Mouse (Mus musculus): ENCODE measurements around the gene Hspb7.

Gene Hspb7

DNA sequence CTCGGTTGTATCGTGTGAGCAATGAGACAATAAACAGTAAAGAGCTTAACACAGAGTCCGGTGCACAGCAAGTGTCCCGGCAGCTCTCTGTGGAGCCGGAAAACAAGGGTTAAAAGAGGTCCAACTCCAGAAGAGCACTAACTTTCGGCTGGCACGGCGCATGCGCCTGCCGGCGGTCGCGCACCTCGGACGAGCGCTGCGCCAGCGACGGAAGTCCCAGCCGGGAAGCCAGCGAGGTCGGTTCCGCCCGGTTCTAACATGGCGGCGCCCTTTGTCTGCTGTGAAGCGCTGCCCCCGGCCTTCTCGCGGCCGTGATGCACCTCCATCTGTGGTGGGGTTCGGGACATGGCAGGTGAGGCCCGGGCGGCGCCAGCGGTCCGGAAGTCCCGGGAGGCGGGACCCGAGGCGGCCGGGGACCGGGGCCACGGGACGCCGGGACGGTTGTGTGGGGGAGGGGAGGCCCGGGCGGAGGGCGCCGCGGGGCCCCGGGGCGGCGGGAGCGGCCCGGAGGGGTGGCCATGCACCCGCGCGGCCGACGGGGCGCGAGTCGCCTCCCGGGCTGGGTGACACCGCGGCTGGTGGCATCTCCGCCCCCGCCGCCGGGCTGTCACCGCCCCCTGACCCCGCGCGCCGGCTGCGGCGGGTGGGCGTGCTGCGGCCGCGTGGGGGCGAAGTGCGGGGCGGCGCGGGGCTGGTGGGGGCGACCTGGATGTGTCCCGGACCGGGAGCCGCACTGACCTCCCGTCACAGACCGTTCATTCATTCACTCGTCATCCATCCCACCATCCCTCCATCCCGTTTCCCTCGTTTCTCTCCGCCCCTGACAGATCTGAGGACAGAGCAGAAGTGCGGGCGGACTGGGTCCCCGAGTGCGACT is 24.1 kb downstream of the Hspb7 start, which contains the start of gene Zbtb17:
TSS of gene Zbtb17 (plus strand) at position 204 of the 877 bp plus-strand sequence.
- DNase-seq (ENCODE audit: low read depth in 1 of 2, low spot score in 2 of 2): peak; percentile 54 to 74

DNA sequence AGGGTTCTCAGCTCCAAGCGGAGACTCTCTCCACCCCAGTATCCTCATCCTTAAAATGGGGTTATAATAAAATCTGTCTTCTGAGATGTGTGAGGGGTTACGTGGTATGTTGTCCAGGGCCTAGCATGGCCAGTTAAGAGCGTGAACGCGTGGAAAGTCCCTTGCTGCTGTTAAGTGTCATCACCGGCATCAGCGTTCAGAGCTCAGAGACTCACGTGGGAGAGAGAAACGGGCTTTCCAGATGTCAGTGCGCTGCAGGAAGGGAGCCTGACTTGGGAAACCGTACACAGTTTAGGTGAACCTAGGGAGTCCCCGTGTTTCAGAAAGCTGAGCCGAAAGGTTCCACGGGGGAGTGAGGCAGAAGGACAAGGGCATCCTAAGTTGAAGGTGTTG is 24.7 kb downstream of the Hspb7 start:
- DNase-seq (ENCODE audit: low read depth in 1 of 2, low spot score in 2 of 2): peak in 1 of 2 experiments; percentile 41

- DNase-seq (ENCODE audit: low read depth in 1 of 2, low spot score in 2 of 2): no peak
These were observed 25.6 kb downstream of the Hspb7 start for GRCm38 (mm10) chr4:141446211-141446610.

- DNase-seq (ENCODE audit: low read depth in 1 of 2, low spot score in 2 of 2): no peak
These were observed 30.7 kb downstream of the Hspb7 start for GRCm38 (mm10) chr4:141451251-141451650.

- no peak for DNase-seq (ENCODE audit: low read depth in 1 of 2, low spot score in 2 of 2)
These were observed 31.4 kb downstream of the Hspb7 start for GRCm38 (mm10) chr4:141451916-141452450.

GRCm38 (mm10) chr4:141454581-141455350 is 34.2 kb downstream of the Hspb7 start:
- peak in 1 of 2 experiments; percentile 19 for DNase-seq (ENCODE audit: low read depth in 1 of 2, low spot score in 2 of 2)

- DNase-seq (ENCODE audit: low read depth in 1 of 2, low spot score in 2 of 2): no peak
These were observed 34.9 kb downstream of the Hspb7 start for GRCm38 (mm10) chr4:141455526-141455925.

- DNase-seq (ENCODE audit: low read depth in 1 of 2, low spot score in 2 of 2): no peak
These were observed 35.8 kb downstream of the Hspb7 start for GRCm38 (mm10) chr4:141456193-141456938.

DNA sequence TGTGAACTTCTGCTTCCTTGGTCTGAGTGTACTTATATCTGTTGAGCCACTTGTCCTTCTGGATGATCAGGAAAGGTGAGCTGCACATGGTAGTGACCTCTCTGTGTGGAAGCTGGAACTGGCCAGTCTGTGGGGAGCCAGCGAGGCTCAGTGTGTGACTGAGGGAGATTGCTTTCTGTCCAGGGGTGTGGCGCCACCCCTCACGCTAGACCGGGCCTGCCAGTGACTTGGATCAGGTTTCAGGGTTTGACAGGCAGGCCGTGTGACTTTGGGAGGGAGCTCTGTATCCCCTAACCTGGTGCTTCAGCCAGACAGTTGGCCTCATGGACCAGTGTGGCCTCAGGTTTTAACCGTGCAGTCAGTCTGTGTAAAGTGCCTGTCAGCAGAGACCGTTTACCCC is 37.7 kb downstream of the Hspb7 start:
- no peak for DNase-seq (ENCODE audit: low read depth in 1 of 2, low spot score in 2 of 2)

GRCm38 (mm10) chr4:141458888-141459287 is 38.3 kb downstream of the Hspb7 start:
- no peak for DNase-seq (ENCODE audit: low read depth in 1 of 2, low spot score in 2 of 2)

DNA sequence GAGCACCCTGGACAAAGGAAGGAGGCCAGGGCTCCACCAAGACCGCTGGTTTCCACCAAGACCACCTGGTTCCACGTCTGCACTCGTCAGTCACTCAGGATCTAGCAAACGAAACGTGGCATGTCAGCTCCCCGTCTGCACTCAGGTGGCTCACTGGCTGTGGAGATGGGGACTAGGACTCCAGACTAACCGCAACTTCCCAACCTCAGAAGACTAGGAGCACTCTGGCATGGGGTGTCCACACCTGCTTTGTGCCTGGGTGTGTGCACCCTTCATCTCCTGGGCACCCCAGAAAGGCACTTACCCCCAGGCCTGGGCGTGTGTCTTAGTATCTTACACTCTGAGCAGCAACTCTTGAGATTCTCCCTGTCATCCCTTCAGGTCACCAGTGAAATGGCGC is 39.2 kb downstream of the Hspb7 start:
- DNase-seq (ENCODE audit: low read depth in 1 of 2, low spot score in 2 of 2): no peak

- DNase-seq (ENCODE audit: low read depth in 1 of 2, low spot score in 2 of 2): no peak
These were observed 39.9 kb downstream of the Hspb7 start for GRCm38 (mm10) chr4:141460481-141460880.

DNA sequence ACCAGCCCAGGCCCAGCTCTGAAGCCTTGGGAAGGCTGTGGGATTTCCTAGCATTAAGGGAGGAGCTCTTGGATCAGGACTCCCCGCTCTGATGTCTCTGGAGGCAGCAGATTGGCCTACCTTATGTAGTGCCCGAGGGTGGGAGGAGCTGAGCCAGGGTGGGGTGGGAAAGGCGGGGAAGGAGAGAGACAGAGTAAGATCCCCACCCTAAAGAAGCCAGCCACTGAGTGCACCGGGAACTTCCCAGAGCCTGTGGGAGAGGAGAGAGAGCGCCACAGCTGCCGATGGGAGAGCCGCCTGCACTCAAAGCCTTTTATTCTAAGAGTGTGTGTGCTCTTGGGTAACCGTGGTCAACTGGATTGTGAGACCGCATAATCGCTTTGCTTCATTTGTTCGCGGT is 40.5 kb downstream of the Hspb7 start:
- no peak for DNase-seq (ENCODE audit: low read depth in 1 of 2, low spot score in 2 of 2)

GRCm38 (mm10) chr4:141461576-141461975 is 41.0 kb downstream of the Hspb7 start:
- DNase-seq (ENCODE audit: low read depth in 1 of 2, low spot score in 2 of 2): no peak

DNA sequence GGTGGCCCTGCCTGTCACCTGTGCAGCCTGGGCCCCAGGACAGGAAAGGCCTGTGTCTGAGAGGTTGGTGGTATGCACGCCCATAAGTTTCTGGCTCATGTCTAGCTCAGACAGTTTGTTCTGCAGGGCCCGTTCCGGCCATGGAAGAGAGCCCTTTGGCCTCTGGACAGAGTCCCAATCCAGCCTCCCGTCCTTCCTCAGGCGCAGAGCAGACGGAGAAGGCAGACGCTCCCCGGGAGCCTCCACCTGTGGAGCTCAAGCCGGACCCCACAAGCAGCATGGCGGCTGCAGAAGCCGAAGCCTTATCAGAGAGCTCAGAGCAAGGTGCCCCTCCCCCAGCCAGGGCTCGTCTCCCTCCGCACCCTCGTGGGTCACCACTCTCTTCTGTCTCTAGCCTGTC is 42.9 kb downstream of the Hspb7 start:
- no peak for DNase-seq (ENCODE audit: low read depth in 1 of 2, low spot score in 2 of 2)

DNA sequence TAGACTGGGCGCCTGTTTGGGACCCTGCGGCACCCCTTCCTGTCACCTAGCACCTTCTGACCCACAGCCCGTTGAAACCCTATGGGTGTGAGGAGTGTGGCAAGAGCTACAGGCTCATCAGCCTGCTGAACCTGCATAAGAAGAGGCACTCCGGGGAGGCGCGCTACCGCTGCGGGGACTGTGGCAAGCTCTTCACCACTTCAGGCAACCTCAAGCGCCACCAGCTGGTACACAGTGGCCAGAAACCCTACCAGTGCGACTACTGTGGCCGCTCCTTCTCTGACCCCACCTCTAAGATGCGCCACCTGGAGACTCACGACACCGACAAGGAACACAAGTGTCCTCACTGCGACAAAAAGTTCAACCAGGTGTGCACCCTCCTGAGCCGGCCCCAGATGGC is 44.1 kb downstream of the Hspb7 start:
- no peak for DNase-seq (ENCODE audit: low read depth in 1 of 2, low spot score in 2 of 2)

DNA sequence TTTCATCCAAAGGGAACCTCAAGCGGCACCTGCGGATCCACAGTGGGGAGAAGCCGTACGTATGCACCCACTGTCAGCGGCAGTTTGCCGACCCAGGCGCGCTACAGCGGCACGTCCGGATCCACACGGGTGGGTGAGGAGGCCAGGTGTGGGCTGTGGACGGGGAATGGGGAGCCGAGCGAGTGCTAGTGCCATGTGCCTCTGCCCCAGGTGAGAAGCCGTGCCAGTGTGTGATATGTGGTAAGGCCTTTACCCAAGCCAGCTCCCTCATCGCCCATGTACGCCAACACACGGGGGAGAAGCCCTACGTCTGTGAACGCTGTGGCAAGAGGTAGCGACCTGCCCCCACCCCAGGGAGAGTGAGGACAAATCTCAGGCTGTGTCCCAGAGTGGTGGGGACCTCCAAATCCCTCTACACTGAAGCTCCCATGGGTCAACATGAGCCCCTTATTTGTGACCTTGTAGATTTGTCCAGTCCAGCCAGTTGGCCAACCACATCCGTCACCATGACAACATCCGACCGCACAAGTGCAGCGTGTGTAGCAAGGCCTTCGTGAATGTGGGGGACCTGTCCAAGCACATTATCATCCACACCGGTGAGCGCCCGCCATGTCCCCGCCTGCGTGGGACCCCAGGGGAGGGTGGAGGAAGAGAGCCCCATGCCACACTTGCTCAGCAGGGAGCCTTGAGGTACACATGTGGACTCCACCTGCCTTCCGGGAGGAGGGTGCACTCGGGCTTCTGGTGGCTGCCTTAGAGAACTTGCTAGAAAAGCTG is 45.1 kb downstream of the Hspb7 start:
- no peak for DNase-seq (ENCODE audit: low read depth in 1 of 2, low spot score in 2 of 2)

- no peak for DNase-seq (ENCODE audit: low read depth in 1 of 2, low spot score in 2 of 2)
These were observed 45.8 kb downstream of the Hspb7 start for GRCm38 (mm10) chr4:141466289-141466795.

DNA sequence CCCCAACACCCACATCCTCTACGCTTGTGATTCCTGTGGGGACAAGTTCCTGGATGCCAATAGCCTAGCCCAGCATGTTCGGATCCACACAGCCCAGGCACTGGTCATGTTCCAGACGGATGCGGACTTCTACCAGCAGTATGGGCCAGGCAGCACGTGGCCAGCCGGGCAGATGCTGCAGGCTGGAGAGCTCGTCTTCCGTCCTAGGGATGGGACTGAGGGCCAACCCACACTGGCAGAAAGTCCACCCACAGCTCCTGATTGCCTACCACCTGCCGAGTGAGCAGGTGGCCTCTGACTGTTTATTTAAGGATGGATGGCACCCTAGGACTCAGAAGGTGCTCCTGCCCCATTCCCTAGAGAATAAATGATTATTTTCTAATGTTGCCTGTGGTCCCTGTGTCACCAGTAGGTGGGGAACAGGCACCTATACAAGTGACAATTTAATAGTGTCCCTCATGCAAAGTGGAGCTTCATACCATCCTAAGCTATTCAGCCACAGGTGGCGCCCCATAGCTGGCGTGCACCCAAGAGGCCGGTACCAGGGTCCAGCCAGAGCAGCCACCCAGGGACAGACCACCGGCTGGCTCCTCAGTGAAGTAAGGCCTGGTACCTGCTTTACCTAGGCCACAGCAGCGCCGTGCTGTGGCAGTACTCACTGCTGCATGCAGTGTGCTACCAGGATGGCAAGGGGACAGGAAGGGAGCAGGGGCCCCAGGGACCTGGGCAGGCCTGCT is 46.4 kb downstream of the Hspb7 start:
- no peak for DNase-seq (ENCODE audit: low read depth in 1 of 2, low spot score in 2 of 2)

DNA sequence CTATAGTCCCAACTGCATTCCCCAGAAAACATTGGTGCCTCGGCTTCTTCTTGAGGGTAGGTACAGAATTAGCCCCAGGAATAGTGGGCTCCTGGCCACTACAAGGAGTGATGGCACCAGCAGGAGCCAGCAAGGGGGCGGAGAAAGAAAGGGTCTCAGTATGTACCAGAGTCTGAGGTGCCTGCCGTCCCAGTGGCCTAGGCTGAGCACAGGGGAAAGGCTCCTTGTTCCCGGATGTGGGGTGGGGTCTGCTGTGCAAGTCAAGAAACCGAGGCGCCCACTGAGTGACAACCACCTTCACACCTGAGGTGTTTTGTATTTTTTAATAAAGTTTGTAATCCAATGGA is 47.0 kb downstream of the Hspb7 start:
- DNase-seq (ENCODE audit: low read depth in 1 of 2, low spot score in 2 of 2): no peak

Measured in monocyte, adult 2 months (primary cell).